Mouse (Mus musculus) cortical plate, adult 2 months (tissue): ENCODE data around the gene Pygo2.

Experiments used
- CTCF ChIP-seq: fragments of 200-500 bp; IDR thresholded peaks from 2 replicates; pipeline ENCODE4 v1.5.1; 2011; ENCODE audit warnings: mild to moderate bottlenecking, control low read depth, low read length; ENCODE audit not compliant: insufficient read depth; ENCODE audit errors: extremely low read depth
- POLR2A ChIP-seq: fragments of 200-500 bp; IDR thresholded peaks from 2 replicates; pipeline ENCODE4 v1.6.1; 2011; ENCODE audit warnings: mild to moderate bottlenecking, low read length, control low read depth; ENCODE audit not compliant: insufficient read depth; ENCODE audit errors: extremely low read depth

- TF ChIP-seq CTCF = no peak
- peak; percentile 85 for TF ChIP-seq POLR2A
These were observed 29.2 kb downstream of the Pygo2 start for GRCm38 (mm10) chr3:89458965-89459807.
